Mouse (Mus musculus) stomach, embryonic 14.5 days (tissue): ENCODE measurements around the gene Olfr393. TPM values are rescaled to one million over a fixed set of nuclear protein-coding genes. Genes with fewer than 3 reads are reported as not detected.

Experiments used
- ATAC-seq: fragments of 200-750 bp; cut with Nextera tagmentation; 2 replicates; pipeline ENCODE4 v1.8.0; 2017; ENCODE audit warnings: low read depth, moderate TSS enrichment; ENCODE audit not compliant: insufficient number of reproducible peaks, insufficient read depth, low FRiP score
- H3K27ac ChIP-seq: fragments of 300-500 bp; sonication (generic); 2 replicates; pipeline ENCODE4 v1.5.1; 2014; ENCODE audit warnings: mild to moderate bottlenecking, low read length, moderate library complexity, mixed read lengths
- H3K27me3 ChIP-seq: fragments of 300-500 bp; sonication (generic); 2 replicates; pipeline ENCODE4 v1.6.1; 2014; ENCODE audit warnings: low read length, control low read depth, mixed read lengths; ENCODE audit not compliant: control insufficient read depth, insufficient read depth
- H3K36me3 ChIP-seq: fragments of 300-500 bp; sonication (generic); 2 replicates; pipeline ENCODE4 v1.6.1; 2014; ENCODE audit warnings: mild to moderate bottlenecking, control low read depth, low read length, moderate library complexity, mixed read lengths; ENCODE audit not compliant: control insufficient read depth, insufficient read depth
- H3K4me1 ChIP-seq: fragments of 300-500 bp; sonication (generic); 2 replicates; pipeline ENCODE4 v1.6.1; 2014; ENCODE audit warnings: low read length, control low read depth, mixed read lengths; ENCODE audit not compliant: control insufficient read depth, insufficient read depth
- H3K4me2 ChIP-seq: fragments of 300-500 bp; sonication (generic); replicated peaks from 2 replicates; pipeline ENCODE4 v1.6.1; 2014; ENCODE audit warnings: low read depth, low read length, control low read depth
- H3K4me3 ChIP-seq: fragments of 300-500 bp; sonication (generic); 2 replicates; pipeline ENCODE4 v1.5.1; 2014; ENCODE audit warnings: low read depth, low read length, control low read depth
- H3K9ac ChIP-seq: fragments of 300-500 bp; sonication (generic); replicated peaks from 2 replicates; pipeline ENCODE4 v1.6.1; 2014; ENCODE audit warnings: low read depth, mild to moderate bottlenecking, control low read depth, low read length, moderate library complexity, mixed read lengths
- H3K9me3 ChIP-seq: fragments of 300-500 bp; sonication (generic); 2 replicates; pipeline ENCODE4 v1.6.1; 2016; ENCODE audit warnings: low read depth, low read length, control low read depth; ENCODE audit not compliant: control insufficient read depth
- whole genome bisulfite sequencing: fragments of 180-500 bp; shearing (Covaris S2); extraction: QIAGEN DNeasy Blood & Tissue Kit; methylation state at CpG from one replicate; pipeline ENCODE4 v1.1.7; 2014; 5-methylcytosine and 5-hydroxymethylcytosine counted together
- polyA plus RNA-seq: library from polyadenylated mRNA; unstranded; fragments of >200 nt; fragmentation: Nextera tagmentation; extraction: Ambion mirVana; gene quantifications from 2 replicates; pipeline ENCODE4 v1.2.1, GENCODE M21; 2014

Gene Olfr393
- not detected in 2 replicates for polyA plus RNA-seq

GRCm38 (mm10) chr11:73851354-73851753 is at the start of gene Olfr393:
Gene Olfr393, minus strand, starts transcription at chr11:73851454.
- H3K9me3 ChIP-seq, result no peaks in the 10 kb centered on the region
- H3K27ac ChIP-seq, result no peak within 1 kb of the TSS
- no peak for ATAC-seq
- no peak within 1 kb of the TSS for H3K4me3 ChIP-seq
- H3K9ac ChIP-seq, result no peak within 1 kb of the TSS
- no peaks in the 10 kb centered on the region for H3K4me1 ChIP-seq
- no peak within 1 kb of the TSS for H3K4me2 ChIP-seq
- no peaks in the 10 kb centered on the region for H3K36me3 ChIP-seq
- no peaks in the 10 kb centered on the region for H3K27me3 ChIP-seq

- no peak within 1 kb of the TSS for H3K27ac ChIP-seq
- H3K9me3 ChIP-seq, result no peaks in the 10 kb centered on the region
- WGBS, result 79% methylated on average over 1 of the region's 1 CpGs
- H3K27me3 ChIP-seq, result no peaks in the 10 kb centered on the region
- no peaks in the 10 kb centered on the region for H3K4me1 ChIP-seq
- H3K4me3 ChIP-seq, result no peak within 1 kb of the TSS
- H3K4me2 ChIP-seq, result no peak within 1 kb of the TSS
- H3K9ac ChIP-seq, result no peak within 1 kb of the TSS
- ATAC-seq, result no peak
- no peaks in the 10 kb centered on the region for H3K36me3 ChIP-seq
Observed at GRCm38 (mm10) chr11:73890671-73891070, 39.4 kb upstream of the Olfr393 start, which contains the start of gene Olfr394. Gene Olfr394, minus strand, starts transcription at chr11:73890771.

GRCm38 (mm10) chr11:73816949-73817348 is 34.3 kb downstream of the Olfr393 start, which contains the start of gene Olfr392:
Gene Olfr392, minus strand, starts transcription at chr11:73817049.
- H3K9ac ChIP-seq, result no peak within 1 kb of the TSS
- no peaks in the 10 kb centered on the region for H3K4me1 ChIP-seq
- H3K27ac ChIP-seq, result no peak within 1 kb of the TSS
- 82% methylated on average over 1 of the region's 1 CpGs for WGBS
- no peaks in the 10 kb centered on the region for H3K36me3 ChIP-seq
- ATAC-seq, result no peak
- no peak within 1 kb of the TSS for H3K4me2 ChIP-seq
- no peaks in the 10 kb centered on the region for H3K27me3 ChIP-seq
- no peak within 1 kb of the TSS for H3K4me3 ChIP-seq
- H3K9me3 ChIP-seq, result no peaks in the 10 kb centered on the region

DNA sequence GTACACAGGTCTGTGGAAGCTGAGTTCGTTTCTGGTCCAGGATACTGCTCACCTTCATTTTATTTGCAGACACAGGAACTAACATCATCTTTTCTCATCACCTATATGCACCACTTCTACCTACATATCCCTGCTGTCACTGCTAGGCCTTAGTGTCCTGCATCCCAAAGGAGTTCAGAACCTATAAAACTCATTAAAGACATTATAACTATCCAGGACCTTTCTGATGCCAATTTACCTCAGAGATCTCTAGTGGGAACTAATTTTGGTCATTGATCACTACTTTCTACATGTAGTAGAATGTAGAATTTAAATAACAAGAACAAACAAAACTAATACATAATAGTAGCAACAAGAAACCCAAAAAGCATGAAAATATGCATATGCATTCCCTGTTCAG is 48.3 kb downstream of the Olfr393 start, which contains the start of gene Olfr391-ps:
Gene Olfr391-ps, minus strand, starts transcription at position 101 of the 400 bp plus-strand sequence.
- Histone ChIP-seq H3K27ac (no peak within 1 kb of the TSS), H3K9ac (no peak within 1 kb of the TSS), H3K27me3 (no peaks in the 10 kb centered on the region), H3K4me1 (no peaks in the 10 kb centered on the region), H3K4me2 (no peak within 1 kb of the TSS), H3K4me3 (no peak within 1 kb of the TSS), H3K36me3 (no peaks in the 10 kb centered on the region), H3K9me3 (no peaks in the 10 kb centered on the region)
- no peak for ATAC-seq
- WGBS, result 21% methylated on average over 1 of the region's 1 CpGs

Other genes starting within 250 kb of the Olfr393 start
- not detected in 2 replicates for gene Zfp735, start 162.7 kb downstream of the Olfr393 start, polyA plus RNA-seq
- not detected in 2 replicates for gene Olfr389, start 70.7 kb downstream of the Olfr393 start, polyA plus RNA-seq
- gene Olfr390, start 68.5 kb downstream of the Olfr393 start, polyA plus RNA-seq, result not detected in 2 replicates
- gene Olfr391-ps, start 48.4 kb downstream of the Olfr393 start, polyA plus RNA-seq, result not detected in 2 replicates
- gene Olfr392, start 34.4 kb downstream of the Olfr393 start, polyA plus RNA-seq, result not detected in 2 replicates
- gene Olfr394, start 39.3 kb upstream of the Olfr393 start, polyA plus RNA-seq, result not detected in 2 replicates
- gene Olfr395, start 57.8 kb upstream of the Olfr393 start, polyA plus RNA-seq, result not detected in 2 replicates
- gene Olfr23, start 85.2 kb upstream of the Olfr393 start, polyA plus RNA-seq, result not detected in 2 replicates
- not detected in 2 replicates for gene Olfr397, start 109.4 kb upstream of the Olfr393 start, polyA plus RNA-seq
- not detected in 2 replicates for gene Olfr398, start 139.0 kb upstream of the Olfr393 start, polyA plus RNA-seq
- gene Olfr139, start 205.1 kb upstream of the Olfr393 start, polyA plus RNA-seq, result not detected in 2 replicates
- gene Olfr399, start 205.2 kb upstream of the Olfr393 start, polyA plus RNA-seq, result not detected in 2 replicates
- not detected in 2 replicates for gene Zfp616, start 218.5 kb upstream of the Olfr393 start, polyA plus RNA-seq